Mouse (Mus musculus): Measurements from ENCODE around the gene Trex1. TPM values are rescaled to one million over a fixed set of nuclear protein-coding genes. Genes with fewer than 3 reads are reported as not detected.
A peak's percentile ranks its signal among the peaks of the same experiment; 100 is the strongest.

The Trex1 gene
- 12.1 and 13.7 TPM in 2 replicates for polyA plus RNA-seq (2015; fragmentation: Nextera tagmentation; extraction: Ambion mirVana)

DNA sequence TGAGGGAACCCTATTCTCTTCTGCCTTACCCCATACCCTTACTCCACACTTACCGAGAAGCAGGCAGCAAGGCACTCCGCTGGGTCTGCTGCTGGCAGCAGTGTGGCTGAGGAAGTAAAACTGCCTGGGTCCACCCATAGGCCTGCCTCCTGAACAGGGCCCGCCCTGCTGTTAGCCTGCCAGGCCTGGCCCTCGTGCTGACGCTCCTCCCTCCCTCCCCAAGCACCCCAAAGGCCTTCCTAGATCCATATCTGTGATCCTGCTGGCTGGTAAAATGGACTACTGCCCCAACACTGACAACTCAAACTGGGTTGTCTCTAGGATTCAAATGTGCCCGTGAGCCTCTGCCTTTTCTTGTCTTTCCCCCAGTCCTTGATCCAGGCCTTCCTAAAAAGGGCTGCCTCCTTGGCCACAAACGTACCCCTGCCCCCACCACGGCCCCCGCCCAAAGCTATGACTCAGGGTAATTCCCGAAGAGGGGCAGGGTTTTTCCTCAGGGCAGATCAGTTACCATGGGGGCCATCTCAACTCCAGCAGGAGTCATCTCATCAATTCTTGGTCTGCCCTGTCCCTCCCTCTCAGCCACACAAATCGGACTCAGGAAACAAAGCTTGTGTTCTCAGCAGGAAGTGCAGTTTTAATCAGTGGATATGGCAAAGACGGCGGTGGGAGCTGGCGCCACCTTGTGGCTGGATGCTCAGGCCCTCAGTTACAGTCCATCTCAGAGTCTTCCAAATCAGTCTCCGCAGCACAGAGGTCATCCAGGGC is at the start of gene Trex1:
Gene Trex1 (minus strand): TSS at position 599 of the 768 bp plus-strand sequence.
- H3K9me3 ChIP-seq (replicated peaks; ENCODE audit: control insufficient read depth, low read length, poor library complexity, severe bottlenecking): no peaks in the 10 kb centered on the region
- H3K9ac ChIP-seq (ENCODE audit: low read depth, low read length): peak within 1 kb of the TSS; percentile 63
- ATAC-seq: peak; percentile 57
- 19% methylated on average over 14 of the region's 15 CpGs for WGBS
- no peaks in the 10 kb centered on the region for H3K27me3 ChIP-seq (ENCODE audit: control insufficient read depth, insufficient read depth, low read depth, low read length)
- H3K4me3 ChIP-seq (ENCODE audit: low read depth, low read length): peak within 1 kb of the TSS; percentile 36
- peaks cover 27% of the 10 kb centered on the region for H3K36me3 ChIP-seq (ENCODE audit: control insufficient read depth, insufficient read depth, low read length)
- H3K4me1 ChIP-seq (ENCODE audit: control insufficient read depth, insufficient read depth, low read length): peaks cover 12% of the 10 kb centered on the region
- H3K27ac ChIP-seq (ENCODE audit: low read length): peak within 1 kb of the TSS; percentile 80
- H3K4me2 ChIP-seq (ENCODE audit: low read length): peak within 1 kb of the TSS; percentile 68

DNA sequence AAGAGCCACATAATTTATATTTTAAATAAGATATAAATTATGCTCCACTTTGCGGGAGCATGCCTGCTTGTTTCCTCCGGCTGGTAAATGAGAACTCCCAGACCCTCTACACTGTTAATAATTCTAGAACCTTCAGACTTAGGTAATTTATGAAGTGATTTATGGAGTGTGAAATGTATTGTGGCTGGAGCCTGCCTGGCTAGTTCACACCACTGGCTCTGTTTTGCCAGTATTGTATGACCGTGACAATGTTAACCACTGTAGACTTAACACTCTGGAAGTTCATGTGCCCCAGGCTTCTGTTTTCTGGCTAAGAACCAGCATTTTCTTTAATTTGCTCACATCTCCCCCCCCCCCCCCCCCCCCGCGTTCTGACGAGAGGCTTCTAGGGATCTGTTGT is 47.8 kb upstream of the Trex1 start:
- WGBS: 80% methylated on average over 5 of the region's 6 CpGs
- H3K36me3 ChIP-seq (ENCODE audit: control insufficient read depth, insufficient read depth, low read length): peaks cover 45% of the 10 kb centered on the region

DNA sequence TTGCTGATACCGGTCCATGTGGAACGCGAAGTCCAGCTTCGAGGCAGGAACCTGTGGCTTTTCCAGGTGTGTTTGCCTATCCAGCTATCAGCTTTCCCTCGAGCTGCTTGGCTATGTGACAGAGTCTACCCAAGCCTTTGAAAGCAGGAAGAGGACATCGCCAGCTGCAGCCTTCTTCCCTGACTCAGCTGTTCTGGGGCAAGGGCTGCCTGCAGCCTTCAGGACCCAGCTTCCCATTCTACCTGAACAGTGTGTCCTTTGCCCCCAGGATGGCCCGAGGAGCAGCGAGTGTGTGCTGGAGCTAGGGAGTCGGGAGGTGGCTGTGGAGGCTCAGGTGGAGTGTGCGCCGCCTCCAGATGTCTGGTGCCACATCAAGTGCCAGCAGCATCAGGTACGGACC is 46.1 kb upstream of the Trex1 start:
- Histone ChIP-seq H3K9me3 (replicated peaks; ENCODE audit: control insufficient read depth, low read length, poor library complexity, severe bottlenecking) (no peaks in the 10 kb centered on the region), H3K4me3 (ENCODE audit: low read depth, low read length) (no peak overlapping the region), H3K9ac (ENCODE audit: low read depth, low read length) (no peak overlapping the region), H3K36me3 (ENCODE audit: control insufficient read depth, insufficient read depth, low read length) (peaks cover 35% of the 10 kb centered on the region), H3K4me1 (ENCODE audit: control insufficient read depth, insufficient read depth, low read length) (peaks cover 4% of the 10 kb centered on the region; the same call in 1 of the 2 replicates), H3K27me3 (ENCODE audit: control insufficient read depth, insufficient read depth, low read depth, low read length) (no peaks in the 10 kb centered on the region), H3K27ac (ENCODE audit: low read length) (no peak overlapping the region), H3K4me2 (ENCODE audit: low read length) (no peak overlapping the region)
- 96% methylated on average over 12 of the region's 12 CpGs for WGBS
- no peak for ATAC-seq

More for the DNA sequence above, 47.8 kb upstream of the Trex1 start:
- no peak for ATAC-seq
- Histone ChIP-seq H3K4me3 (ENCODE audit: low read depth, low read length) (no peak overlapping the region), H3K27ac (ENCODE audit: low read length) (no peak overlapping the region), H3K27me3 (ENCODE audit: control insufficient read depth, insufficient read depth, low read depth, low read length) (no peaks in the 10 kb centered on the region), H3K4me1 (ENCODE audit: control insufficient read depth, insufficient read depth, low read length) (peaks cover 4% of the 10 kb centered on the region; the same call in 1 of the 2 replicates), H3K4me2 (ENCODE audit: low read length) (no peak overlapping the region), H3K9ac (ENCODE audit: low read depth, low read length) (no peak overlapping the region), H3K9me3 (replicated peaks; ENCODE audit: control insufficient read depth, low read length, poor library complexity, severe bottlenecking) (no peaks in the 10 kb centered on the region)

DNA sequence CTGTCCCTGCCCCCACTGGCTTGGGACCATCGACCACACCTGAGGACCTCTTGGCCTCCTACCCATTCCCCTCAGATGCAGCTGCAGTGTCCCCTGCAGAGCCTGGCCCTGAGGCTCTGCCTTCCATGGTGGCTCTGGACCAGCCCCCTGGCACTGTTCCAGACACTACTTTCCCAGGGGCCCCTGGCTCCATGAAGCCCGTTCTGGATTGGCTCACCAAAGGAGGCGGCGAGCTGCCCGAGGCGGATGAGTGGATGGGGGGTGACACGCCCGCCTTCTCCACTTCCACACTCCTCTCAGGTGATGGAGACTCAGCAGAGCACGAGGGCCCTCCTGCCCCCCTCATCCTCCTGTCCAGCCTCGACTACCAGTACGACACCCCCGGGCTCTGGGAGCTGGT is 45.5 kb upstream of the Trex1 start:
- Histone ChIP-seq H3K4me2 (ENCODE audit: low read length) (no peak overlapping the region), H3K27ac (ENCODE audit: low read length) (peak overlapping the region; percentile 15; the same call in 1 of the 2 replicates), H3K4me3 (ENCODE audit: low read depth, low read length) (no peak overlapping the region), H3K27me3 (ENCODE audit: control insufficient read depth, insufficient read depth, low read depth, low read length) (no peaks in the 10 kb centered on the region), H3K36me3 (ENCODE audit: control insufficient read depth, insufficient read depth, low read length) (peaks cover 29% of the 10 kb centered on the region), H3K4me1 (ENCODE audit: control insufficient read depth, insufficient read depth, low read length) (peaks cover 4% of the 10 kb centered on the region; the same call in 1 of the 2 replicates), H3K9ac (ENCODE audit: low read depth, low read length) (no peak overlapping the region), H3K9me3 (replicated peaks; ENCODE audit: control insufficient read depth, low read length, poor library complexity, severe bottlenecking) (no peaks in the 10 kb centered on the region)
- ATAC-seq: 0 out of 2 replicates have a peak, but pooled peaks have one; percentile 33
- 76% methylated on average over 12 of the region's 12 CpGs for WGBS

DNA sequence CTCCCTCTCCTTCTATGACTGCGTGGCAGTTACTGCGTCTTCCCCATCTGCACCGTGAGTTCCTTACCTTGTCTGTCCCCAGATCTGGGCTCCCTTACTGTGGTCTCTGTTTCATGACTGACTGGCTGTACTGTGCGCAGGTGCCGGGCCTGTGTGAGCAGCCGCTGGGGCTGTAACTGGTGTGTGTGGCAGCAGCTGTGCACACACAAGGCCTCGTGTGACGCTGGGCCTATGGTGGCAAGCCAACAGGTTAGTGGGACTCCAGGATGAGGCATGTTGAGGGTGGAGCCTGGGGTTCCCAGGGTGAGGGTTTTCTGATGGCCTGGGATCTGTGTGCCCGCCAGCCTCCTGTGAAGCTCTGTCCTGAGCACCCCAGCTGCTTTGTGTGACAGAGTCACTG is 44.5 kb upstream of the Trex1 start:
- peaks cover 24% of the 10 kb centered on the region for H3K36me3 ChIP-seq (ENCODE audit: control insufficient read depth, insufficient read depth, low read length)
- ATAC-seq: no peak
- H3K27ac ChIP-seq (ENCODE audit: low read length): no peak overlapping the region
- H3K4me2 ChIP-seq (ENCODE audit: low read length): no peak overlapping the region
- no peak overlapping the region for H3K9ac ChIP-seq (ENCODE audit: low read depth, low read length)
- H3K27me3 ChIP-seq (ENCODE audit: control insufficient read depth, insufficient read depth, low read depth, low read length): no peaks in the 10 kb centered on the region
- no peak overlapping the region for H3K4me3 ChIP-seq (ENCODE audit: low read depth, low read length)
- WGBS: 92% methylated on average over 9 of the region's 9 CpGs
- H3K4me1 ChIP-seq (ENCODE audit: control insufficient read depth, insufficient read depth, low read length): peaks cover 7% of the 10 kb centered on the region
- no peaks in the 10 kb centered on the region for H3K9me3 ChIP-seq (replicated peaks; ENCODE audit: control insufficient read depth, low read length, poor library complexity, severe bottlenecking)

DNA sequence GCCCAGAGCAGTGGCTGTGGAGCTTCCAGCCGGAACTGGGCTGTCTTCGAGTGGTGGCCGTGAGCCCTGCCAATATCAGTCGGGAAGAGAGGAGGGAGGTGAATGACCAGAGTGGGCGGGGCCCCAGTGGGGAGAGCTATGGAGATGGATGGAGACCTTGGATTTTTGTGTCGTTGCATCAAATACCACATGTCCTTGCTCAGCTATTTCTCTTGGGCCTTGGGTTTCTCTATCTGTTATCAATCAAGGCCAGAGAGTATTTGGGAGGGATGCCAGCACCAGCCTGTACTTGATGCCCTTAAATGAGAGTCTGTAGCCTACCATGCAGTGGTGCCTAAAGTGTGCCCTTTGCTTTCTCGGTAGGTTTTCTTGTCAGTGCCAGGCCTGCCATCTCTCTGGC is 43.7 kb upstream of the Trex1 start:
- ATAC-seq: no peak
- no peak overlapping the region for H3K4me2 ChIP-seq (ENCODE audit: low read length)
- no peaks in the 10 kb centered on the region for H3K27me3 ChIP-seq (ENCODE audit: control insufficient read depth, insufficient read depth, low read depth, low read length)
- peaks cover 15% of the 10 kb centered on the region for H3K4me1 ChIP-seq (ENCODE audit: control insufficient read depth, insufficient read depth, low read length)
- no peak overlapping the region for H3K27ac ChIP-seq (ENCODE audit: low read length)
- H3K9ac ChIP-seq (ENCODE audit: low read depth, low read length): no peak overlapping the region
- H3K4me3 ChIP-seq (ENCODE audit: low read depth, low read length): no peak overlapping the region
- H3K9me3 ChIP-seq (replicated peaks; ENCODE audit: control insufficient read depth, low read length, poor library complexity, severe bottlenecking): no peaks in the 10 kb centered on the region
- peaks cover 20% of the 10 kb centered on the region for H3K36me3 ChIP-seq (ENCODE audit: control insufficient read depth, insufficient read depth, low read length)
- 79% methylated on average over 7 of the region's 7 CpGs for WGBS

DNA sequence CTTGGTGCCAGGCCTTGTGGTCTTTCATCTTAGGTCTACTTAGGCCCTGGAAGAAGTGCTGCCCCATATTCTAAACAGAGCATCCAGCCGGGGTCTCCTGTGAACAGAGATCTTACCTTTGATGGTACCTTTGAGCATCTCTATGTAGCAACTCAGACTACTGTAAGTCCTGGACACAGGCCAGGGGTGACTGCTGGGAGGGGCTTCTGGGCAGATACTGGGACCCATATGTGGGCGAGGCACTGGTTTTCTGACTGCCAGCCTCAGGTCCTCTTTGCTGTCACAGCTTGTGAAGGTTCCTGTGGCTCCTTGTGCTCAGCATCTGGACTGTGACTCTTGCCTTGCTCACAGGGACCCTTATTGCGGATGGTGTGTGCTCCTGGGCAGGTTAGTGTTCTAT is 43.0 kb upstream of the Trex1 start:
- Histone ChIP-seq H3K27ac (ENCODE audit: low read length) (no peak overlapping the region), H3K36me3 (ENCODE audit: control insufficient read depth, insufficient read depth, low read length) (peaks cover 20% of the 10 kb centered on the region), H3K27me3 (ENCODE audit: control insufficient read depth, insufficient read depth, low read depth, low read length) (no peaks in the 10 kb centered on the region), H3K4me2 (ENCODE audit: low read length) (no peak overlapping the region), H3K4me1 (ENCODE audit: control insufficient read depth, insufficient read depth, low read length) (peaks cover 22% of the 10 kb centered on the region), H3K4me3 (ENCODE audit: low read depth, low read length) (no peak overlapping the region), H3K9me3 (replicated peaks; ENCODE audit: control insufficient read depth, low read length, poor library complexity, severe bottlenecking) (no peaks in the 10 kb centered on the region), H3K9ac (ENCODE audit: low read depth, low read length) (no peak overlapping the region)
- 97% methylated on average over 3 of the region's 3 CpGs for WGBS
- ATAC-seq: no peak

DNA sequence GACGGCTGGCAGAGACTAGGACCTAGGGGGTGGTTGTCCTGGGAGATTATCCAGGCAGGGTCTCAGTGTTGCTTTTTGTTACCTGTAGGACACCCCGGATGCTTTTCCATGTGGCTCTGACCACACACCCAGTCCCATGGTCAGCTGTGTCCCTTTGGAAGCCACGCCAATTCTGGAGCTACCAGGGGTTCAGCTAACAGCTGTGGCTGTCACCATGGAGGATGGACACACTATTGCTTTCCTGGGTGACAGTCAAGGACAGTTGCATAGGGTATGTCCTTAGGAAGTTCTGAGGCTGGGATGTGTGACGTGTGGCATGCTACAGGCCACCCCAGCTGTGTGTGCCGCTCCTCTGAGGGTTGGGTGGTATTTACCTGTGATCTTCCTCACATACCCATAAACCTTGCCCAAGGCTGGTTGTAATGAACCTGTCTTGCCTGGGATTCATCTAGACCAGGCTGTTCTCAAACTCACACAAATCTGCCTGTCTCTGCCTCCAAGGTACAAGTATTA is 42.5 kb upstream of the Trex1 start:
- Histone ChIP-seq H3K4me2 (ENCODE audit: low read length) (no peak overlapping the region), H3K27me3 (ENCODE audit: control insufficient read depth, insufficient read depth, low read depth, low read length) (no peaks in the 10 kb centered on the region), H3K27ac (ENCODE audit: low read length) (no peak overlapping the region), H3K4me1 (ENCODE audit: control insufficient read depth, insufficient read depth, low read length) (peaks cover 28% of the 10 kb centered on the region), H3K9ac (ENCODE audit: low read depth, low read length) (no peak overlapping the region), H3K9me3 (replicated peaks; ENCODE audit: control insufficient read depth, low read length, poor library complexity, severe bottlenecking) (no peaks in the 10 kb centered on the region), H3K36me3 (ENCODE audit: control insufficient read depth, insufficient read depth, low read length) (peaks cover 20% of the 10 kb centered on the region), H3K4me3 (ENCODE audit: low read depth, low read length) (no peak overlapping the region)
- WGBS: 91% methylated on average over 5 of the region's 5 CpGs
- no peak for ATAC-seq

DNA sequence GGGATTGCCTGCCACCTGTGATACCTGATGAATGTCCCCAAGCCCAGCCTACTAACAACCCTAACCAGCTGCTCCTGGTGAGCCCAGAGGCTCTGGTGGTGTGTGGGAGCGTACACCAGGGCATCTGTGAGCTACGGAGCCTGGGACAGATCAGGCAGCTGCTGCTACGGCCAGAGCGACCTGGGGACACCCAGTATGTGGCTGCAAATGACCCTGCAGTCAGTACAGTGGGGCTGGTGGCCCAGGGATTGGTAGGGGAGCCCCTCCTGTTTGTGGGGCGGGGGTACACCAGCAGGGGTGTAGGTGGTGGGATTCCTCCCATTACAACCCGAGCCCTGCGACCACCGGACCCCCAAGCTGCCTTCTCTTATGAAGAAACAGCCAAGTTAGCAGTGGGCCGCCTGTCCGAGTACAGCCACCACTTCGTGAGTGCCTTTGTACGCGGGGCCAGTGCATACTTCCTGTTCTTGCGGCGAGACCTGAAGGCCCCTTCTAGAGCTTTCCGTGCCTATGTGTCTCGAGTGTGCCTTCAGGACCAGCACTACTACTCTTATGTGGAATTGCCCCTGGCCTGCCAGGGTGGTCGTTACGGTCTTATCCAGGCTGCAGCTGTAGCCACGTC is 40.9 kb upstream of the Trex1 start:
- no peak overlapping the region for H3K4me3 ChIP-seq (ENCODE audit: low read depth, low read length)
- H3K4me1 ChIP-seq (ENCODE audit: control insufficient read depth, insufficient read depth, low read length): peaks cover 38% of the 10 kb centered on the region
- H3K9me3 ChIP-seq (replicated peaks; ENCODE audit: control insufficient read depth, low read length, poor library complexity, severe bottlenecking): no peaks in the 10 kb centered on the region
- no peak for ATAC-seq
- no peaks in the 10 kb centered on the region for H3K27me3 ChIP-seq (ENCODE audit: control insufficient read depth, insufficient read depth, low read depth, low read length)
- no peak overlapping the region for H3K4me2 ChIP-seq (ENCODE audit: low read length)
- H3K9ac ChIP-seq (ENCODE audit: low read depth, low read length): no peak overlapping the region
- no peak overlapping the region for H3K27ac ChIP-seq (ENCODE audit: low read length)
- peaks cover 10% of the 10 kb centered on the region for H3K36me3 ChIP-seq (ENCODE audit: control insufficient read depth, insufficient read depth, low read length)
- WGBS: 89% methylated on average over 20 of the region's 20 CpGs

Measured in midbrain, embryonic 16.5 days (tissue).